Mouse (Mus musculus): Measurements from ENCODE around the gene Frmpd4. TPM values are rescaled to one million over a fixed set of nuclear protein-coding genes. Genes with fewer than 3 reads are reported as not detected.

Frmpd4 gene
- total RNA-seq (2023): not detected

DNA sequence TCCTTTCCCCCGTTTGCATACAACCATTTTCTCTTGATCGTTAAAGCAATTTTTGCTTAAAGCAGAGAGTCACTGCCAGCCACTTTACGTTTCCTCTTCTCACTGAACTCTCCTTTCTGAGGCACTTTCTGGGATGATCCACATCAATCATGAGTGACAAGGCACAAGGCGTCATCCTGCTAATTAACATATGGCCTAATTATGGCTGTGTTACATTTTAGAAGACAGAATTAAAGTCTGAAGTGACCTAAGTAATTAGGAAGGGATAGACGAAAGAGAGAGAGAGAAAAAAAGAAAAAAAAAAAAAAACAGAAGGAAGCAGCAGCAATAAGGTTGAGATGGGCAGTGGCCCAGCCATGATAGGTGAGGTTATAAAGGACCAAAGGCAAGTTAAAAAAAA is at the start of gene Frmpd4:
Frmpd4 (minus strand) TSS at position 101 of the 400 bp plus-strand sequence.

Other genes with a start within 250 kb of the Frmpd4 start
- 30.3 TPM for gene Msl3, start 96.7 kb upstream of the Frmpd4 start, total RNA-seq (2023)
- 0.62 TPM for gene Arhgap6, start 217.9 kb upstream of the Frmpd4 start, total RNA-seq (2023)